Mouse (Mus musculus): Measurements from ENCODE around the gene Tm2d3.

Tm2d3 gene

DNA sequence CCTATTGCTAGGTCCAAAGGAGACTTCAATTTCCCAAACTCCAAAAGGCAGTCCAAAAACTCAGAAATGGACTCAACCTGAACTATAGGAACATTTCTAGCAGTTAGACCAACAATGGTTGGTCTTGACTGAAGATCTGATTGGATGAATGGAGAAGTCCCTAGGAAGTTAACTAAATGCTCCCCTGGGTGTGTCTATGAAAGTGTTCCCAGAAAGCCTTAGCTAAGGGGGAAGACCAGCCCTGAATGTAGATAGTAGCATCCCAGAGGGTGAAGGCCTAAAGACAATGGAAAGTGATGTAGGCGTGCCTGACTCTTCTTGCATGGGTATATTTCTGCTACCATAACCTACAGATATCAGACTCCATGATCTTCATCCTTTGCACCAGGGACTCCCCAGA is 17.5 kb downstream of the Tm2d3 start:
- DNase-seq: no peak

DNA sequence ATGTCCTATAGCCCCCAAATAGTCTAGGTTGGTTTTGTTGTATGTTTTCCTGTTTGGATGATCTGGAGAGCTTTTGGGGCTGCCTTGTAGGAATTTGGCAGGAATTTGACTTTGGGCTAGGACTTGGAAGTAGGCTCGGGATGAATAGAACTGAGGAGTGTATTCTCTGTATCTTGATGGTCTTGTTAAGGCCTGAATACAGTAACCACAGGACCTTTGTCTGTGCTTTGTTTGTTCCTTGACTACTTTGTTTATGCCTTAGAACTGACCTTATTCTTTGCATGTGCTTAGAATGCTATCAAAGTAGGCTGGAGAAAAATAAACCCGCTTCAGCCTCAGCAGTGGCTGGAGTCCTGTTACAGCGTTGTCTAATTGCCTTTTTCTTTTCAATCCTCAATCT is 19.3 kb downstream of the Tm2d3 start:
- no peak for DNase-seq

DNA sequence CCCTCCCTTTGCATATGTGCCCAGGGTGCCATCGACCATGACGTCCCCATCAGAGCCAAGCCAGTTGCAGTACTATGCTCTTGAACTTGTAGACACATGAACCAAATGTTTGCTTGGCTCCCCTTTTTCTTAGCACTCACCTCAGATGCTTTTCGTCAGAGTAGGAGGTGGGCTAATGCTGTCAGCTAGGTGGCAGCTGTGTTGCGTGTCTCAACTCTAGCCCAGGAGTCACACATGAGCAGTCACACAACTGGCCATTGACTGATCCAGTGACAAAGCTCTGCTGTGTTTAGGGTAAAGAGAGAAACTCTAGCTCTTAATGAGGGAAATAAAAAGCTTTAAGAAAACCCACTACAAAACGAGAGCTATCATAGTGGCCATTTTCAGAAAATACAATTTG is 22.8 kb downstream of the Tm2d3 start:
- DNase-seq: no peak

DNA sequence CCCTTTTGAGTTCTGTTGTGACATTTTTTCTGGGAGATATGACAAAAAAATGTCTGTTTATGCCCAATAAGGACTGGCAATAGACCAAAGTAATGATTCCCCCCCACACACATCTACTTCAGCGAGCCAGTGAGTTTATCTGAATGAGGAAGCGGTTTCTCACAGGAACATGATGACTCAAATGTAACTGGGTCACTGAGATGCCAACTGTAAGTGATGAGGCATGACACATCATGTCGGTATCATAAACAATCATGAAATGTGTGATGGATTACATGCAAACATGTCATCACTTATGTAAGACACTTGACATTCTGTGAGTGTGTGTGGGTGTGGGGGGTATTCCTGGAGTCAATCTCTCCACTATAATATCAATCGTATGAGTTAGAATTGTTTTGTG is 23.3 kb downstream of the Tm2d3 start:
- DNase-seq: no peak

DNA sequence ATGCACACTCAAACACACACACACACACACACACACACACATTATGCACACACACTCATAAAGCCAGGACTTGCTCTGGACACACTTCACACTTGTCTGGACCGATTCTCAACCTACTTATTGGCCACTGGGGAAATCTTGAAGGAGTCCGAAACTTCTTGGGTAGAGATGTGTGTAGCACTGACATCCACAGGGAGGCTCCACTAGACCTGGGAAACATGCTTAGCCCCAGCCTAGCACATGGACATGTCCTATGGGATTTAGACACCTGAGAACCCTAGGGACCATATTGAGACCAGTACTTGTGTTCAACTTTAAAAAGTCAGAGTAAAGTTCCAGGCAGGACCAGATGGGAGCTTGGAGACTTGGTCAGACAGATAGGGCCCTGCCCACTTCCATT is 43.1 kb downstream of the Tm2d3 start:
- DNase-seq: no peak

DNA sequence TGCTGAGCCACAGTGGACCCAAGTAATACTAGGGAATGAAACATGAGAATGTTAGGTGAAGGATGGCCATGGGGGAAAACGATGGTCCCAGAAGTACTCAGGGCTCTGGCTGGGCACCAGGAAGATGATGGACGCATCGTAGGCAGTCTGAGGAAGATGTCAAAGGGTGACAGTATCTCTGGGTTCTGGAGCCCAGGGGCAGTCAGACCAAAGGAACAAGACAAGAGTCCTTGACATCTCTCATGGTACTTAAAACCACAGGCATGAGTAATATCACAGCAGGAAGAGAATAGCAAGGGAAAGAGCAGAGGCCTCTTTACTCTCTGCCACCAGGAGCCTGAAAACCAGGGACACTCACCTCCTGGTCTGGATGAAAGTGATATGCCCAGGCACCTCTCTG is 44.3 kb downstream of the Tm2d3 start:
- DNase-seq: no peak

DNA sequence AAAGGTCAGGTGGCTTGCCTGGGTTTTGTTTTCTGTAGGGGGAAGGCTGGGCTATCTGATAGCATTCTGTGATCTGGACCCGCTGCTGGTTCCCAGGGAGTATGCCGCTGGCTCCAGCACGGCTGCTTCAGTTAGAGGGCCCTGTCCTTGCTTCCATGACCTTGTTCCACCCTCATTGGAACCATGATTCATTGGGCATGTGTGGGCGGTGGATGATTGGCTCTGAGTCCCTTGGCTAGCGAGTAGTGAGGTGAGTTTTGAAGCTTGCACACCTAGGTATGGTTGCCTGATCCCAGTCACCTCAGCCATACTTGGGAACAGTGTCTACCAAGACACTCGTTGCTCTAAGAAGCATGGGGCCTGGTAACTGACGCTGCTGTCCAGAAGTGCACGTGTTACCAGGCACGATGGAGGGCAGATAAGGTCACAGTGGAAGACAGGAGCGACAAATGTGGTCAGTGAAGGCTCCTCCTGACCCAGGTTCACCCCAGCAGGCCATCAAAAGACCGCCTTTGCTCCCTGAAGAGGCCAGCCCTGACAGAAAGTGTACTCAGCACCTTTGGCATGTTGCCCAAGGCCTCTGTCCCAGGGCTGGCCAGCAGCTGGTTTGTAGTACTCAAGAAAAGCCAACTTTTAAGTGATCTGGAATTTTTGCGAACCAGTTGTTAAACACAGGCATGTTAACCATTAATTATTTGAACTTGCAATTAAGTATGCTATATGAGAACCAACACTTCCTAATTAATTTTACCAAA is 46.5 kb downstream of the Tm2d3 start:
- no peak for DNase-seq

DNA sequence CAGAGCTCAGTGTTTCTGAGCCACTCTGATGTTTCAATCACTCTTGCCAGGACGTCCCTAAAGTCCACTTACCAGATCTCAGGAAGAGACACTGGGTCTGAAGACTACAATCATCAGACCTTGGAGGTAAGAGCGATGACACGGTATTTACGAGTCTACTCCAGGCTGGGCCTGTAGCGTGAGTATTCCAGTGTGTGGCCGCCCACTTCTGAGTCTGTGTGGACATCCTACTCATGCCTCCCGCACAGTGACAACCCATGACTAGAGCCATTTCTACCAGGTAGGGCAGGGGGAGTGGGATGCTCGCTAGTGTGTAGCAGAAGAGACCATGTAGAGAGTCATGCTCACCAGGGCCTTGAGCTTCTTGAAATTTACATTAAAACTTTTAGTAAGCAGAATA is 51.9 kb downstream of the Tm2d3 start:
- no peak for DNase-seq

DNA sequence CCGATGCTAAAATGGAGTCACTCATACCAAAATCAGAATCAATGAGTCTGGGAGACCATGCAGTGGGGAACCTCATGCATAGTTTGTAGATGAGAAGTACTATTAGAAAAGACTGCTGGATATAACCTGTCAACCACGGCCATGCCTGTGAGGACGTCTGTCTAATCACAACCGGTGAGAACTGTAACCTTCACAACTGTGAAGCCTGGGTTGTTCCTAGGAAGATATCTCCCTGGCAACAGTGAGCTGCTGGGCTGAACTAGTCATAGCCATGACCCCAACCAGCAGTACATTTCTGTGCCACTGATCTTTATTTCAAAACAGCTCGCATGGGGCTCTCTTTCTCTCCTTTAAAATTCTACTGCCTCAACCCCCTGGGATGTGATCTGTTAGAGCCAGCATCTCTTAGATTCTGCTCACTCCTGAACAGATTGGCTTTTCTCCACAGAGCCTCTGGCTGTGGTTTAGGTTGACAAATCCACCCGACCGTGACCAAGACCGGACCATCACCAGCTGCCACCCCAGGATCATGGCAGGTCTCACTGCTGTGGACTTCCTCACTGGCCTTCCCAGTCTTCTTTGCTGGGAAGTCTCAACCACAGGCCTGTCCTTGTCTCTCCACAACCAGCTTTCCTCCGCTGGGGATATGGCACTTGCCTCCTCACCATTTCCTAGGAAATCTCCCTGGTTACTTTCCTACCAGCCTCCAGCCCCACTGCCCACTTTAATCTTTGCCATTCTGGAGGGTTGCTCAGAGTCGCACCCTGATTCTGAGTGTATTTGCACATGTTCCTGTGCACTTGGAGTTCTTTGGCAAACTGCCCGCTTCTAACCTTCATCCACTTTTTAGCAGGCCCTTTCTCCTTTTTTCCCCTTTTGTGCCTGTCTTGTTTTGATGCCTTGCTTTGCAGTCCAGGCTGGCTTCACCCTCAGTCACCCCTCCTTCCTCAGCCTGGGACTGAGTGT is 57.3 kb downstream of the Tm2d3 start:
- DNase-seq: no peak

Measured in thymus, postnatal 14 days (tissue).